Mouse (Mus musculus) induced T-regulatory cell, adult 2 months (primary cell): ENCODE measurements around the gene Cdrt4.

Experiments
- DNase-seq: peaks from one replicate; pipeline ENCODE4 v3.0.0-alpha.2; 2012; ENCODE audit warnings: low read depth

Gene Cdrt4

GRCm38 (mm10) chr11:62996522-62996898 is 45.5 kb downstream of the Cdrt4 start:
- no peak for DNase-seq

- no peak for DNase-seq
Observed at GRCm38 (mm10) chr11:62997039-62997717, 46.2 kb downstream of the Cdrt4 start.

GRCm38 (mm10) chr11:62997718-62998281 is 46.8 kb downstream of the Cdrt4 start:
- DNase-seq, result no peak

GRCm38 (mm10) chr11:63000126-63000525 is 49.1 kb downstream of the Cdrt4 start:
- no peak for DNase-seq

GRCm38 (mm10) chr11:63004617-63005016 is 53.6 kb downstream of the Cdrt4 start:
- no peak for DNase-seq

GRCm38 (mm10) chr11:63007376-63007775 is 56.4 kb downstream of the Cdrt4 start:
- no peak for DNase-seq

GRCm38 (mm10) chr11:63008004-63008403 is 57.0 kb downstream of the Cdrt4 start:
- no peak for DNase-seq

GRCm38 (mm10) chr11:63009761-63010160 is 58.8 kb downstream of the Cdrt4 start:
- no peak for DNase-seq

- DNase-seq, result no peak
Observed at GRCm38 (mm10) chr11:63017327-63018082, 66.5 kb downstream of the Cdrt4 start.

GRCm38 (mm10) chr11:63018083-63018622 is 67.2 kb downstream of the Cdrt4 start:
- no peak for DNase-seq

- DNase-seq, result no peak
Observed at GRCm38 (mm10) chr11:63020633-63021032, 69.6 kb downstream of the Cdrt4 start.

GRCm38 (mm10) chr11:63021141-63021806 is 70.3 kb downstream of the Cdrt4 start:
- DNase-seq, result no peak

- no peak for DNase-seq
Observed at GRCm38 (mm10) chr11:63023461-63023860, 72.5 kb downstream of the Cdrt4 start.

GRCm38 (mm10) chr11:63024136-63024535 is 73.1 kb downstream of the Cdrt4 start:
- DNase-seq, result no peak

GRCm38 (mm10) chr11:63025476-63025875 is 74.5 kb downstream of the Cdrt4 start:
- DNase-seq, result no peak

- DNase-seq, result no peak
Observed at GRCm38 (mm10) chr11:63026651-63027141, 75.7 kb downstream of the Cdrt4 start.

- DNase-seq, result no peak
Observed at GRCm38 (mm10) chr11:63028131-63028530, 77.1 kb downstream of the Cdrt4 start.

GRCm38 (mm10) chr11:63029148-63029714 is 78.2 kb downstream of the Cdrt4 start:
- DNase-seq, result no peak

GRCm38 (mm10) chr11:63029721-63030120 is 78.7 kb downstream of the Cdrt4 start:
- no peak for DNase-seq

- DNase-seq, result no peak
Observed at GRCm38 (mm10) chr11:63035420-63036211, 84.6 kb downstream of the Cdrt4 start.
